Mouse (Mus musculus): Measurements from ENCODE around the gene Psmb7.

The Psmb7 gene

GRCm38 (mm10) chr2:38546222-38546621 is 97.7 kb downstream of the Psmb7 start:
- in situ Hi-C loops (cut with MboI, MseI) = no loop called here

DNA sequence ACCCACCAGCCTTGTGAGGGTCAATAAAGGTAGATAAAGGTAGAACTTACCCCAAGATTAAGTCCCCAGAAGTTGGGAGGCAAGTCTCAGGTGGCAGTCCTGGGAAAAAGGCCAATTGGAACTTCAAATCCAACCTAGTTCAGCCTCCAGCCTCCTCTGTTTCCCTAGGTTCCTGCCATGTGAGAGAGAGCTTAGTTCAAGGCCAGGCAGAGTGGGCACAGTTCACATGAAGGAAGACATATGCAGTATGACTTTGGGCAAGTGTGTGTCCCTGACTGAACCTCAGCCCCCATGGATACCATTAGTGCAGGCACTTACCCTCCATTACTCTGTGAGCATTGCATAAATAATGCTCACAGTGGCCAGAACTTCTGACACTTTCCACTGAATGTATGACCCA is 98.2 kb downstream of the Psmb7 start:
- in situ Hi-C loops (cut with MboI, MseI) = no loop called here

- in situ Hi-C loops (cut with MboI, MseI) = no loop called here
These were observed 98.9 kb downstream of the Psmb7 start for GRCm38 (mm10) chr2:38544982-38545381.

DNA sequence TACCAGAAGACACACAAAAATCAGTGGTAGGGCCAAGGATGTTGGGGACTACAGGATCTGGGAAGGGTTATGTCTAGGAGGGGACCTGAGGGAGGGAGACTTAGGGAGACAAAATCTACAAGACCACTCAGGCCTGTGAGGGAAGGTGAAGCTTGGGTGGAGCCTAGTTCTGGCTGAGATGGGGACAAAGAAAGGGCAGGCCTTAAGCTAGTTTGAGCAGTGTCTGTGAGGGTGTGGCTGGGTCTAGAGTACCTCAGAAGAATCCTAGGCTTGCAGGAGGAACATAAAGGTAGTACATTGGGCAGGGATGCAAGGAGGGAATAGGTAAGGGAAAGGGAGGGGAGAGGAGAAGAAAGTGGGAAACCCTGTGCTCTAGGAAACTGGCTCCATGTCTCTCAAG is 99.5 kb downstream of the Psmb7 start:
- in situ Hi-C loops (cut with MboI, MseI) = no loop called here

GRCm38 (mm10) chr2:38543158-38543557 is 100.7 kb downstream of the Psmb7 start:
- in situ Hi-C loops (cut with MboI, MseI) = no loop called here

GRCm38 (mm10) chr2:38542366-38542765 is 101.5 kb downstream of the Psmb7 start:
- in situ Hi-C loops (cut with MboI, MseI) = no loop called here

- in situ Hi-C loops (cut with MboI, MseI) = no loop called here
These were observed 102.3 kb downstream of the Psmb7 start for GRCm38 (mm10) chr2:38541570-38541969.

- in situ Hi-C loops (cut with MboI, MseI) = no loop called here
These were observed 102.8 kb downstream of the Psmb7 start for GRCm38 (mm10) chr2:38541101-38541500.

GRCm38 (mm10) chr2:38540666-38541065 is 103.2 kb downstream of the Psmb7 start:
- in situ Hi-C loops (cut with MboI, MseI) = no loop called here

DNA sequence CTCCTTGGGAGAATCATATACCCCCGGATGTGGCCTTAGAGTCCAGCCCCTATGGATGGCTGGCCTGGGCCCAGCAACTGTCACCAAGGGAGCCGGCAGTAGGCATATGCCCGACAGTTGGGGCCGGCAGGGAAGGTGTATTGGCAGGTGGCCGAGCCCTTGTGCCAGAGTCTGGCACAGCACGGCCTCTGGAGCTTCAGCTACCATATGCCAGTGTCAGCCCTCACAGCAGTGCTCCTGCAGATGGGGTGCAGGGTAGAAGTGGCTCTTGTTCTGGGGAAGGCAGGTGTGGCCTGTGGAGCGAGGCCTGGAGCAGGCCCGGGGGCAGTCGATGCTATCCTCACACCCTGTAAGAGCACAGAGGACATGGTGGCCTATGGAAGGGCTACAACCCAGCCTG is 104.2 kb downstream of the Psmb7 start:
- in situ Hi-C loops (cut with MboI, MseI) = no loop called here
